Mouse (Mus musculus): ENCODE measurements around the gene Btbd3.

- TF ChIP-seq GATA1 (IDR thresholded peaks at IDR 0.05; ENCODE audit: low read length) (no peak), TAL1 (IDR thresholded peaks at IDR 0.05; ENCODE audit: low read length) (no peak)
These were observed 9.1 kb downstream of the Btbd3 start for GRCm38 (mm10) chr2:138265356-138266005.

All from erythroblast, embryonic 14.5 days (primary cell).